Mouse (Mus musculus) myocyte (in vitro differentiated cells): ENCODE measurements around the gene Golga2.

ENCODE experiments used
- CEBPB ChIP-seq: IDR thresholded peaks from 2 replicates; pipeline ENCODE4 v1.6.1; 2011; ENCODE audit warnings: mild to moderate bottlenecking, moderate library complexity; ENCODE audit not compliant: poor library complexity, insufficient read depth, severe bottlenecking
- E2F4 ChIP-seq: IDR thresholded peaks from one replicate; pipeline ENCODE4 v1.6.1; 2011; ENCODE audit warnings: mild to moderate bottlenecking, control low read depth, moderate library complexity; ENCODE audit not compliant: insufficient read depth
- MAX ChIP-seq: IDR thresholded peaks from one replicate; pipeline ENCODE4 v1.6.1; 2011; ENCODE audit warnings: low read depth, mild to moderate bottlenecking, control low read depth
- POLR2A ChIP-seq: IDR thresholded peaks from one replicate; pipeline ENCODE4 v1.6.1; 2011; ENCODE audit warnings: low read depth, mild to moderate bottlenecking, control low read depth, moderate library complexity; ENCODE audit not compliant: insufficient read length
- POLR2AphosphoS2 ChIP-seq: IDR thresholded peaks from one replicate; pipeline ENCODE4 v1.6.1; 2011; ENCODE audit warnings: low read depth, control low read depth; ENCODE audit not compliant: insufficient read length
- TCF3 ChIP-seq: IDR thresholded peaks from one replicate; pipeline ENCODE4 v1.6.1; 2011; ENCODE audit warnings: low read depth, control low read depth; ENCODE audit not compliant: insufficient read length
- USF1 ChIP-seq: IDR thresholded peaks from one replicate; pipeline ENCODE4 v1.6.1; 2011; ENCODE audit warnings: low read depth, mild to moderate bottlenecking, control low read depth, moderate library complexity

- TF ChIP-seq TCF3, result no peak
- no peak for TF ChIP-seq POLR2A
- TF ChIP-seq POLR2AphosphoS2, result no peak
- no peak for TF ChIP-seq E2F4
- no peak for TF ChIP-seq CEBPB
- TF ChIP-seq MAX, result no peak
- TF ChIP-seq USF1, result no peak
Measured at GRCm38 (mm10) chr2:32339912-32340642, 52.9 kb downstream of the Golga2 start.
